Mouse (Mus musculus) limb, embryonic 12.5 days (tissue): ENCODE data around the gene Il11. TPM values are rescaled to one million over a fixed set of nuclear protein-coding genes. Genes with fewer than 3 reads are reported as not detected.
"Not testable (repeated sequence)": the region's sequence is repeated elsewhere in the genome, so short reads cannot be mapped to it uniquely, and the experiment has no call there.

ENCODE experiments used
- ATAC-seq: fragments of 200-750 bp; cut with Nextera tagmentation; 2 replicates; pipeline ENCODE4 v1.8.0; 2017; ENCODE audit warnings: low read depth, moderate TSS enrichment; ENCODE audit not compliant: insufficient number of reproducible peaks, insufficient read depth, low FRiP score, low TSS enrichment
- H3K27ac ChIP-seq: fragments of 300-500 bp; sonication (generic); 2 replicates; pipeline ENCODE4 v1.5.1; 2016; ENCODE audit warnings: mild to moderate bottlenecking, moderate library complexity
- H3K27me3 ChIP-seq: fragments of 300-500 bp; sonication (generic); 2 replicates; pipeline ENCODE4 v1.6.1; 2016; ENCODE audit warnings: mild to moderate bottlenecking, moderate library complexity
- H3K36me3 ChIP-seq: fragments of 300-500 bp; sonication (generic); 2 replicates; pipeline ENCODE4 v1.6.1; 2016; ENCODE audit warnings: mild to moderate bottlenecking, moderate library complexity
- H3K4me1 ChIP-seq: fragments of 300-500 bp; sonication (generic); replicated peaks from 2 replicates; pipeline ENCODE4 v1.6.1; 2016
- H3K4me2 ChIP-seq: fragments of 300-500 bp; sonication (generic); 2 replicates; pipeline ENCODE4 v1.6.1; 2016; ENCODE audit warnings: mild to moderate bottlenecking, moderate library complexity
- H3K4me3 ChIP-seq: fragments of 300-500 bp; sonication (generic); replicated peaks from 2 replicates; pipeline ENCODE4 v1.5.1; 2016; ENCODE audit warnings: mild to moderate bottlenecking
- H3K9ac ChIP-seq: fragments of 300-500 bp; sonication (generic); replicated peaks from 2 replicates; pipeline ENCODE4 v1.6.1; 2016; ENCODE audit warnings: mild to moderate bottlenecking, moderate library complexity
- H3K9me3 ChIP-seq: fragments of 300-500 bp; sonication (generic); 2 replicates; pipeline ENCODE4 v1.6.1; 2016; ENCODE audit warnings: mild to moderate bottlenecking, moderate library complexity
- WGBS: fragments of 180-500 bp; shearing (Covaris S2); methylation state at CpG from one replicate; pipeline ENCODE4 v1.1.7; 2016; 5-methylcytosine and 5-hydroxymethylcytosine counted together
- polyA plus RNA-seq: library from polyadenylated mRNA; unstranded; fragments of >200 nt; fragmentation: Nextera tagmentation; extraction: Ambion mirVana; gene quantifications from 2 replicates; pipeline ENCODE4 v1.2.1, GENCODE M21; 2016

Il11 gene
- not detected in 2 replicates for polyA plus RNA-seq

DNA sequence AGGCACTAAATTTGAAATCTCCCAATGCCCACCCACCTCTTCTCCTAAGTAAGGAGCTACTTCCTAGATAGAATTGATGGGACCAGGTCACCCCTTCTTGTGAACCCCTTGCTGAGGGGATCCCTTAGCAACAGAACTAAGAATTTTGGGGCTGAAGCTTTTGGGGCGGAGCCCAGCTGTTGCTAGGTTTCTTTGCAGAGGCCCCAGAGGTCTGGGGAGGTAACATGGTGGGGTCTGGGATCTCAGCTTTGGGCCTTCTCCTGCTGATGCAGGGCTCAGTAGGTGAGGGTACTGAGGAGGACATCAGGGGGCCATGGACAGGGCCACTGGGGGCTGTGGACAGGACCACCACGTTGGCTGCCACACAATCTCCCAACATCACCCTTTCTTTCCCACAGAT is at the start of gene Il11, which contains the start of gene Tmem190:
Gene Il11 (minus strand): TSS at position 101 of the 400 bp plus-strand sequence.
Gene Tmem190 (plus strand): TSS at position 179 of the 400 bp plus-strand sequence.
- H3K9me3 ChIP-seq: no peaks in the 10 kb centered on the region
- 0 out of 2 replicates have a peak within 1 kb of the TSS, but pooled peaks have one; percentile 4 for H3K9ac ChIP-seq
- no peak within 1 kb of the TSS for H3K4me3 ChIP-seq
- WGBS: 94% methylated on average over 2 of the region's 2 CpGs
- H3K36me3 ChIP-seq: no peaks in the 10 kb centered on the region
- H3K4me1 ChIP-seq: peaks cover 13% of the 10 kb centered on the region
- H3K27me3 ChIP-seq: peaks cover 45% of the 10 kb centered on the region
- H3K27ac ChIP-seq: no peak within 1 kb of the TSS
- H3K4me2 ChIP-seq: no peak within 1 kb of the TSS
- ATAC-seq: no peak

DNA sequence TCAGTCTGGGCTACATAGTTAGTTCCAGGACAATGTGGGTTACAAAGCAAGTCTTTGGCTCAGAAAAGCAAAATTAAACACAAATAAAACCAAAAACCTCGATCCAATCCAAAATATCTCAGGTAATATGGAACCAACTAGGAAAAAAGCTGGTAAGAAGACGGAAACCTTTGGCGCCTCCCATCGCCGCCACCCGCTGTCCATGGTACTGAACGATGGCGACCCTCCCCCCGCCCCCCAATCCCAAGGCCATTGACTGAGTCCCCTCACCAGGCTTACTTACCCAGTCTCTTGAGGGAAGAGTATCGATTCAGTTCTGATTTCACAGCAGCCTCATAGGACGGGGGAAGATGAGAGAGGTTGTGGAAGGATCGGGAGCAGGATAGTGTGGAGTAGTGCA is 47.8 kb upstream of the Il11 start:
- H3K4me3 ChIP-seq: no peak overlapping the region
- 7% methylated on average over 12 of the region's 12 CpGs for WGBS
- H3K9me3 ChIP-seq: no peaks in the 10 kb centered on the region
- ATAC-seq: no peak
- no peaks in the 10 kb centered on the region for H3K36me3 ChIP-seq
- H3K27ac ChIP-seq: no peak overlapping the region
- H3K9ac ChIP-seq: no peak overlapping the region
- H3K4me1 ChIP-seq: no peaks in the 10 kb centered on the region
- no peak overlapping the region for H3K4me2 ChIP-seq
- H3K27me3 ChIP-seq: peaks cover 57% of the 10 kb centered on the region

- Histone ChIP-seq H3K27me3 (peaks cover 9% of the 10 kb centered on the region), H3K4me3 (no peak overlapping the region), H3K9me3 (no peaks in the 10 kb centered on the region), H3K36me3 (no peaks in the 10 kb centered on the region), H3K4me2 (no peak overlapping the region), H3K4me1 (0 out of 2 replicates have a peak, but pooled peaks cover 3% of the 10 kb centered on the region), H3K9ac (no peak overlapping the region), H3K27ac (no peak overlapping the region)
- WGBS: 40% methylated on average over 4 of the region's 4 CpGs
- ATAC-seq: no peak
These were observed 42.7 kb upstream of the Il11 start for GRCm38 (mm10) chr7:4825365-4825764.

- Histone ChIP-seq H3K9me3 (no peaks in the 10 kb centered on the region), H3K4me3 (no peak overlapping the region), H3K27me3 (no peaks in the 10 kb centered on the region), H3K4me1 (0 out of 2 replicates have a peak, but pooled peaks cover 3% of the 10 kb centered on the region), H3K9ac (no peak overlapping the region), H3K4me2 (no peak overlapping the region), H3K27ac (no peak overlapping the region), H3K36me3 (no peaks in the 10 kb centered on the region)
- no peak for ATAC-seq
- 58% methylated on average over 6 of the region's 6 CpGs for WGBS
These were observed 39.7 kb upstream of the Il11 start for GRCm38 (mm10) chr7:4822162-4822907.

GRCm38 (mm10) chr7:4821690-4822089 is 39.0 kb upstream of the Il11 start:
- no peak overlapping the region for H3K4me2 ChIP-seq
- no peaks in the 10 kb centered on the region for H3K9me3 ChIP-seq
- ATAC-seq: no peak
- 0 out of 2 replicates have a peak, but pooled peaks cover 3% of the 10 kb centered on the region for H3K4me1 ChIP-seq
- no peak overlapping the region for H3K4me3 ChIP-seq
- WGBS: 86% methylated on average over 4 of the region's 4 CpGs
- H3K9ac ChIP-seq: no peak overlapping the region
- no peaks in the 10 kb centered on the region for H3K36me3 ChIP-seq
- H3K27ac ChIP-seq: no peak overlapping the region
- H3K27me3 ChIP-seq: no peaks in the 10 kb centered on the region

DNA sequence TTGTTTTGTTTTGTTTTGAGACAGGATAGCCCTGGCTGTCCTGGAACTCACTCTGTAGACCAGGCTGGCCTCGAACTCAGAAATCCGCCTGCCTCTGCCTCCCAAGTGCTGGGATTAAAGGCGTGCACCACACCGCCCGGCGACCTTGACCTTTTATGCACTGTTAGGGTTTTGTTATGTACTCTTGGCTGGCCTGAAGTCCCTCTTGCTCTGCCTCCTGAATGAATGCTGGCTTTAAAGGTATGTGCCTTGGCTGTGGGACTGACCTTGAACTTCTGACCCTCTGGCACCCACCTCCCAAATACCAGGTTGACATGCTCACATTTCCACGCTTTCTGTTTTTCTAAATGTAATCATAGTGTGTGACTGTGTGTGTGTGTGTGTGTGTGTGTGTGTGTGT is 38.3 kb upstream of the Il11 start:
- H3K9ac ChIP-seq, H3K4me1 ChIP-seq, H3K4me3 ChIP-seq, H3K4me2 ChIP-seq, H3K27ac ChIP-seq, H3K9me3 ChIP-seq, H3K36me3 ChIP-seq, H3K27me3 ChIP-seq, ATAC-seq: not testable (repeated sequence)
- WGBS: 91% methylated on average over 7 of the region's 7 CpGs

DNA sequence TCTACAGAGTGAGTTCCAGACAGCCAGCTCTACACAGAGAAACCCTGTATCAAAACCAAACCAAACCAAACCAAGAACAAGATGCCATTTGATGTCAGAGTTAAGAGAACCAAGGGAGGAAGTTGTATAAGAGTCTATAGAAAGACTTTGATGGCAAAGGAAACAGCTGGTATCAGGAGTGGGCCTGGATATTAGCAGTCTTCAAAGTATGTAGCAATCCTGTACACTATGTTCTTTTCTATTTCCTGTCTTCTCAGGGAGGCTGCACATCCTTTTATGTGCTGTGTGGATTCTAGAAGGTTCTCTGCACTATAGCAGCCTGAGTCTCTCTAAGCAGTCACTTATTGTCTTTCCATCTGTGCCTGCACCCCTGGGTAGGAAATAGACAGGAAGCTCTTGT is 33.9 kb upstream of the Il11 start:
- Histone ChIP-seq H3K4me1 (no peaks in the 10 kb centered on the region), H3K4me2 (no peak overlapping the region), H3K27me3 (no peaks in the 10 kb centered on the region), H3K9me3 (no peaks in the 10 kb centered on the region), H3K27ac (no peak overlapping the region), H3K9ac (no peak overlapping the region), H3K4me3 (no peak overlapping the region), H3K36me3 (no peaks in the 10 kb centered on the region)
- ATAC-seq: no peak

DNA sequence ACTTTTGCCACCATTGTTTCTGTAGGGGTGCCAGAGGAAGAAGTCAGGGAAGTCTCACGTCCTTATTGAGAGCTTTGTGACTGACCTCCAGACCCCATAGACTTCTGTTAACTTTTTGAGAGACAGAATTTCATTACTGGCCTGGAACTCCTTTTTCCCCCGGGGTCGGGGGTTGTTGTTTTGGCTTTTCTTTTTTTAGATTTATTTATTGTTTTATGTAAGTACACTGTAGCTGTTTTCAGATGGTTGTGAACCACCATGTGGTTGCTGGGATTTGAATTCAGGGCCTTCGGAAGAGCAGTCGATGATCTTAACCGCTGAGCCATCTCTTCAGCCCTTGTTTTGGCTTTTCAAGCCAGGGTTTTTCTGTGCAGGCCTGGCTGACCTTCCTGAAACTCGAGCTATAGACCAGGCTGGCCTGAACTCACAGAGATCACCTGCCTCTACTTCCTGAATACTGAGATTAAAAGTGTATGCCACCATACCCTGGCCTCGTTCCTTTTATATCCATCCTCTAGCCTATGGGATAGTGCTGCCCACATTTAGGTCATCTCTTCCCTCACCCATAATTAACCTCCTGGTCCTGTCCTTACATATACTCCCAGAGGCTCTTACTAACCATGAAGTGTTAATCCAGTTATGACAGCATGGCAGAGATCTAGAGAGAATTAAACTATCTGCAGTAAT is 30.6 kb upstream of the Il11 start:
- Histone ChIP-seq H3K27me3 (no peaks in the 10 kb centered on the region), H3K4me1 (peaks cover 22% of the 10 kb centered on the region), H3K36me3 (peaks cover 29% of the 10 kb centered on the region), H3K9ac (peak overlapping the region; percentile 44), H3K4me3 (peak overlapping the region; percentile 99), H3K27ac (peak overlapping the region; percentile 89), H3K9me3 (no peaks in the 10 kb centered on the region), H3K4me2 (peak overlapping the region; percentile 54)
- 30% methylated on average over 8 of the region's 8 CpGs for WGBS
- ATAC-seq: no peak

GRCm38 (mm10) chr7:4812303-4813104 is 29.8 kb upstream of the Il11 start, which contains the start of gene Ube2s:
TSS of gene Ube2s (minus strand) at chr7:4812590.
- Histone ChIP-seq H3K9me3 (no peaks in the 10 kb centered on the region), H3K4me2 (peak within 1 kb of the TSS; percentile 86), H3K27ac (peak within 1 kb of the TSS; percentile 95), H3K4me3 (peak within 1 kb of the TSS; percentile 99), H3K27me3 (no peaks in the 10 kb centered on the region), H3K36me3 (peaks cover 34% of the 10 kb centered on the region), H3K9ac (peak within 1 kb of the TSS; percentile 99), H3K4me1 (peaks cover 22% of the 10 kb centered on the region)
- peak; percentile 99 for ATAC-seq
- WGBS: under 1% methylated on average over 62 of the region's 62 CpGs

DNA sequence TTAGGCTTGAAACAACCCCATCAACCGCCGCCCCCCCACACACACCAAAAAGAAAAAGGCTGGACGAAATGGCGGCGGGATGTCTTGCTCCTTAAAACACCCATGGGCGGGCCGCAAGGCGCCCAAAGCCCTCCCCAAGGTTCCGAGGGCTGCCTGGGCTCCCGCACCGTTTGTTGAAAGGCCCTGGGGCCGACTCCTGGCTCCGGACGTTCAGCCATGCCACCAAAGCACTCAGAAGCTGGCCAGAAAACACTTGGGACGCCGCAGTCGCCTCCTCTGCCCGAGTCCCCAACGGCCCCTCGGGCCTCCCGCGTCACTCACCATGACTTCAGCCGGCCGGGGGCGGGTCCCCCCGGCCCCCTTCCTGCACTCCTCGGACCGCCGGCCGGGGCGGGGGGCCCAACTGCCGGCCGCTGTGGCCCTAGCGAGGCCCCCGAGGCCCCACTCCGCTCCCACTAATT is 29.2 kb upstream of the Il11 start:
- H3K9me3 ChIP-seq: no peaks in the 10 kb centered on the region
- peaks cover 22% of the 10 kb centered on the region for H3K4me1 ChIP-seq
- H3K4me2 ChIP-seq: peak overlapping the region; percentile 86
- peak overlapping the region; percentile 95 for H3K27ac ChIP-seq
- H3K36me3 ChIP-seq: peaks cover 40% of the 10 kb centered on the region
- peak overlapping the region; percentile 99 for H3K9ac ChIP-seq
- H3K27me3 ChIP-seq: no peaks in the 10 kb centered on the region
- ATAC-seq: no peak
- H3K4me3 ChIP-seq: peak overlapping the region; percentile 99
- 1% methylated on average over 33 of the region's 36 CpGs for WGBS

DNA sequence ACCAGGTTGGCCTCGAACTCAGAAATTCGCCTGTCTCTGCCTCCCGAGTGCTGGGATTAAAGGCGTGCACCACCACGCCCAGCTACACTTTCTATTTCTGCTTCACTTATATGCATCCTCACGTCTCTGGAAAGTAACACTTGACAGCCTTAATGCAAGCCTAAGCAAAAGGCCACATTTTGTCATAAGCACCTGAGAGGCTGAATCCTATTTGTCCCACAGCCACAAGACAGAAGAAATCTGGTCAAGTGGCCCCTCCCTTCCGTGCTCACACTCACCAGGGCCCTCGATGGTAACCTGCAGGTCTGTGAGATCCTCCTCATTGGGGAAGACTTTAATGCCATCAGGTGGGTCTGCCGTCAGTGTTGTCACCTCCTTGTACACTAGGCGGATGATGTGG is 28.5 kb upstream of the Il11 start:
- Histone ChIP-seq H3K4me1 (peaks cover 22% of the 10 kb centered on the region), H3K9ac (peak overlapping the region; percentile 99), H3K4me3 (peak overlapping the region; percentile 99), H3K4me2 (peak overlapping the region; percentile 86), H3K36me3 (peaks cover 47% of the 10 kb centered on the region)
- H3K9me3 ChIP-seq, H3K27ac ChIP-seq, ATAC-seq, H3K27me3 ChIP-seq: not testable (repeated sequence)
- WGBS: 46% methylated on average over 10 of the region's 10 CpGs
